Mouse (Mus musculus): ENCODE data around the gene Zbtb24.

DNA sequence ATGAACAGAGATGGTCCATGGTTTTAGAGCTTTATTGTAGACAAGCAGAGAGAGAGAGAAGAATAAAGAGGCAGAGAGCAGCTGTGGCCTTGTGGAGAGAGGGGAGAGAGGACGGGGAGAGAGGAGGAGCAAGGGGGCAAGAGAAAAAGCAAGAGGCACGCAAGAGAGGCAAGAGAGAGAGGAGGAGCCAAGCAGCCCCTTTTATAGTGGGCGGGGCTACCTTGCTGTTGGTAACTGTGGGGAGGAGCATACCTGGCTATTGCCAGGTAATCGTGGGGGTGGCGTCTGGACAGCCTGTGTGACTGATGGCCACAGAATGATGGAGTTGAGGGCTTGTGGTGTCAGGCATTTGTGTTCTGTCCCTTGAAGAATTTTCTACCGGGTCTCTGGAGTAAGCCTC is 23.8 kb upstream of the Zbtb24 start:
- TF ChIP-seq MAFK (IDR thresholded peaks at IDR 0.05; ENCODE audit: insufficient read depth, low read depth, low read length) (no peak), ZC3H11A (IDR thresholded peaks at IDR 0.05; ENCODE audit: borderline replicate concordance, low read depth, low read length) (no peak), CHD2 (IDR thresholded peaks at IDR 0.05; ENCODE audit: low read depth, low read length) (no peak), ZNF384 (IDR thresholded peaks at IDR 0.05; ENCODE audit: low read depth, low read length) (no peak), HCFC1 (IDR thresholded peaks at IDR 0.05; ENCODE audit: borderline replicate concordance, insufficient read depth, low read length) (no peak)
